Mouse (Mus musculus) MEL-GATA-1-ER (cell line): Measurements from ENCODE around the gene Sgsm2.
A peak's percentile ranks its signal among the peaks of the same experiment; 100 is the strongest.

ENCODE experiments used
- DNase-seq: peaks from one replicate; pipeline ENCODE4 v3.0.0-alpha.2; 2012; ENCODE audit warnings: low read depth; ENCODE audit errors: extremely low read depth

The Sgsm2 gene

GRCm38 (mm10) chr11:74842045-74842444 is 54.8 kb downstream of the Sgsm2 start:
- no peak for DNase-seq

GRCm38 (mm10) chr11:74841366-74841765 is 55.5 kb downstream of the Sgsm2 start:
- DNase-seq: no peak

- no peak for DNase-seq
Measured at GRCm38 (mm10) chr11:74840739-74841138, 56.1 kb downstream of the Sgsm2 start.

DNA sequence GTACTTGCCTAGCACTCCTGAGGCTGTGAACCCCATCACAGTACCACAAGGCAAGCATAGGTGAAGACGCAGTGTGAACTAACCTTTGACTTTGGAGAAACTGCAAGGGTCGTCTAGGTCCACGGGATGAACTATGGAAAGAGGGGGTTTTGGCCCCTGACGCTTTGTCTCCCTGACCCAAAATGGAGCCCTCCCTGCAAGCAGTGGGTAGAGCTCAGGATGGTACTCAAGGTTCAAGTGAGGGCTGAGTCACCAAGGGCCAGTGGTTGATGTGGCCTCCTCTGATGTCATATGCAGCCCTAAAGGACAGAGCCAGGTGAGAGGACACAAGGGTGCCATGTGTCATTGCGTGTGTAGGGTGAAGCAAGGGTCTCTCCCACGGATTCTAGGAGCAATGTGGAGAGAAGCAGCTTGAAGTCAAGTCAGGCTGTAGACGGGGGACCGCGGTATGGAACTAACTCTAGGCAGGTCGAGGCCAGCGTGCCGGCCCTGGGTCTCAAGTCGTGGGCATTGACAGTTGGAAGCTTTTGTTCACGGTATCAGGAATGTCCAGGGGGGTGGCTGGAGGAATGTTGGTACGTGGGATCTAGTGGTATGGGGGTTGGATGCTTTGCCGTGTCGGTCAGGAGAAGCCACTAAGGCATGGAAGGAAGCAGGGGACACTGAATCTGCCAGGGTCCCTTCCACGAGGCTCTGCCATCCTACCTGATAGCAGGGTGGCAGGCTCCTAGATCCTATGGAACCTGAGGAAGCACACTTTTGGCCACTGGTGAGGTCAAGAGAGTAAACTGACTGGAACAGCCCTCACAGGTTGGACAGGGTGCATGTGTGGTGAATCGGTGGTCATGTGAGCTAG is 56.8 kb downstream of the Sgsm2 start:
- no peak for DNase-seq

DNA sequence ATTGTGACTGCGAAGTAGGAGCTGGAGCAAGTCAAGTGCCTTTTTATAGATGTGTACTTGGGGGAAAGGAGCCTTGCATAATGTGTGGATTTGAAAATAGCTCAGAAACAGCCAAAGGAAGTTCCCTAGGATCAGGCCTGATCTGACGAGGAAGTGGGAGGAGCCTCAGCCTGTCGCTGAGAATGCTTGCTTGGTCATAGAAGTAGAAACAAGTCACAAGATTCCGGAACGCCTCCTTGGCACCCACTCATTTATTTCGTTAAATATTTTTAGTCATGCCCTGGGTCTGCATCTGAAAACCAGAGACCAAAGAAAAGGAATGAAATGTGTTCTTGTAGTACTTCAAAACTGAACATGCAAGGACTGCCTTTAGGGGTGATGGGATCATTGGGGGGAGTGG is 57.9 kb downstream of the Sgsm2 start:
- peak; percentile 81 for DNase-seq

GRCm38 (mm10) chr11:74838441-74838840 is 58.4 kb downstream of the Sgsm2 start:
- peak; percentile 75 for DNase-seq

- DNase-seq: peak; percentile 82
Measured at GRCm38 (mm10) chr11:74837694-74838431, 59.0 kb downstream of the Sgsm2 start.

- DNase-seq: no peak
Measured at GRCm38 (mm10) chr11:74837056-74837693, 59.7 kb downstream of the Sgsm2 start.

GRCm38 (mm10) chr11:74836225-74837055 is 60.4 kb downstream of the Sgsm2 start:
- DNase-seq: no peak

GRCm38 (mm10) chr11:74835593-74836224 is 61.2 kb downstream of the Sgsm2 start:
- no peak for DNase-seq

GRCm38 (mm10) chr11:74834650-74835277 is 62.1 kb downstream of the Sgsm2 start:
- no peak for DNase-seq

GRCm38 (mm10) chr11:74834359-74834638 is 62.6 kb downstream of the Sgsm2 start:
- DNase-seq: no peak

DNA sequence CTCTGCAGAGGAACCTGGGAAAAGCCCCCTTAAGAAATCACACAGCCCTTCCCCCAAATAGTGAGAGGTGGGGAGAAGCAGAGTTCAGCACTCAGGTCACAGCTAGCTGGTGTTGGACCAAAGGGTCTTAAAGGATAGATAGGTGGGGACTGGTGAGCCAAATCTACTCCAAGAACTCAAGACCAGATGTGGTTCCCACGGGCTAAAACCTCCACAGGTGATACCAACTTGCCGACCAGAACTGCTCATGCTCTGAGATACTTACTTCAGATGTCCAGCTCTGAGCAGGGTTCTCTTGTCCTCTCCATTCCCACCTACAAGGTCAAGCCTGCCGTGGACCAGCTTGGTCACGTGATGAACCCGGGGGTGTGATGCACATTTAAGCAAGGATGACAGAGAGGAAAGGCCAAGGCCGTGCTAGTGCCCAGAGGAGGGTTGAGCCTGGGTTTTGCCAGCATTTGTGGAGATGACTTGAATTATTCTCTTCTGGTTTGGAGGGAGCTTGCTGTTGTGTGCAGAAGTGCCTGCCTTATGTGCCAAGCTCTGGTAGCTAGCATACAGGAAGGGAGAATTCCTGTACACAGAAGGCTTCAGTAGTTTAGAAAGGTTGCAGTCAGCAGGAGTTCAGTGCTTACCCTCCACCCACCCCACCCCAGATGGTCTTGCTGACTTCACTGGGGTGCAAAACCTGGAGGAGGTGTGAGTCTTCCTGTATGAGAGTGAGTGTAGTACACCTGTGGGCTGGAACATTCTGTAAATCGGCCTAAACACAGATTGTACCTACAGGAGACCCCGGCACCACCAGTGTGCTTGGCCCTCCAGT is 63.1 kb downstream of the Sgsm2 start:
- no peak for DNase-seq

DNA sequence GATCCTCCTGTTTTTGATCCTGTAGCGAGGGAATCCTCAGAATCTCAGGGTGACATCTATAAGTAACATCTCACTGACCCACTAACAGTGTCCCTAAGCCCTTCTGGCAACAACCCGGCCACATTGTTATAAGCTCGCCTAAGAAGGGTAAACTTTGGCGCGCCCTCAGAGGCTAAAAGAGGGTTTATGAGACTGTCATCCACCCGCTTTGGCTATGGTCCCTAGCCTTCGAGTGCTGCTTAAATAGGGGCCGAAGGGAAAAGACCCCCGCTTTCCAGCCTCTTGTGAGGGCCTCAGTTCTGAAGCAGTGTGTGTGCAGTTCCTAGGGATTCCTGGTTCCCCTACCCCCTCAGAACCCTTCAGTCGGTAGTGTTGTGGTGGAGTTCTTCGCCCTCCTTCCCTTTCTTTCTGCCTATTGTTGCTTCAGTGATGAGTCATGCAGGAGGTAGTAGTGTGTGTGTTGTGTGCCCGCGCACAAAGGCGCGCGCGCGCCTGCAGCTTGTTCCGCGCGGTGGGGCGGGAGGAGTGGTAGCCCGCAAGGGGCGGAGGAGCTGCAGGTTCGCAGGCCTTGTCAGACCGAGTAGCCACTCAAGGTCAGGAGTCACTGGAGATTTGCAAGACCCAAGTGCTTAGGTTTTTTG is 64.2 kb downstream of the Sgsm2 start:
- DNase-seq: peak; percentile 74

- peak; percentile 85 for DNase-seq
Measured at GRCm38 (mm10) chr11:74831606-74832451, 65.0 kb downstream of the Sgsm2 start.

GRCm38 (mm10) chr11:74831191-74831605 is 65.7 kb downstream of the Sgsm2 start:
- DNase-seq: no peak

DNA sequence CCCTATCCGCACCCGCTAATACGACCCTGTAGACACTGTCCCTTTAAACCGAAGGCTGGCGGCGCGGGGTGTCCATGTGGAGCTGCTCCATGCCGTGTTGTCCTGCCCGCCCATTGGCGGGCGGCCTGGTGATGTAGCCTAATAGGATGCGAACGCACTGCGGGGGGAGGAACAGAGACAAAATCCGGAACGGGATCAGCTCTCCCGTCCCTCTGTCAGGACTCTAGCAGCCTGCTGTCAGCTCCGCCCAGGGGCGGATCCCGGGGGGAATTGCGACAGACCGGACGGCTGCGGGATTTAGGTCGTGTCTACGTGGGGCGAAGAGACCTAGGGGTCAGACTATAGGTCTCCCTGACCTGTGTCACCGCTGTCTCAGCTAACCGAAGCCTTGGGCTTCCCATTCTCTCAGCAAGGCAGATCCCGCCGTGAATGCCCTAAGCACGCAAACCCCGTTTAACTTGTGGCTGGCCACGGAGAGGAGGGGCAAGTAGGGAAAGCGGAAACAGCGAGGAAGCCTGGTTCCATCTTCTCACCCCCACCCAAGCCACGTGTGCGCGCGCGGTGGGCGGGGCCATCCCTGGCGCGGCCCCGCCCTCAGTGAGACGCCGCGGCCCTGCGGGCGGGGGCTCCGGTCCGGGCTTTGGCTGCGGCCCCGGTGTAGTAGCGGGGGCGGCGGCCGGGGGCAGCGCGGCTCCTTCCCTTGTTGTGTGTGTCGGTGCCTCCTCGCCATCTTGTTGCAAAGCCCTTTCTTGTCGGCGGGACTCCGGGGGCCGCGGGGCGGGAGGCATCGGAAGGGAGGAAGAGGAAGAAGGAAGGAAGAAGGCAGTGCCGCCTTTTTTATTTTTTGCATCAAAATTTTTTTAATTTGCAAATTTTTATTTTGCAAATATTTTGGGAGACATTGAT is 66.4 kb downstream of the Sgsm2 start, which contains the start of gene Mnt:
TSS of gene Mnt (plus strand) at position 665 of the 906 bp plus-strand sequence.
- peak; percentile 97 for DNase-seq
